Mouse (Mus musculus): Measurements from ENCODE around the gene Tpm4.

- TF ChIP-seq CTCF (IDR thresholded peaks at IDR 0.05; ENCODE audit: low read depth, low read length) (no peak), POLR2AphosphoS5 (IDR thresholded peaks at IDR 0.05; ENCODE audit: insufficient replicate concordance, low read depth, low read length) (no peak), GATA1 (IDR thresholded peaks at IDR 0.05; ENCODE audit: borderline replicate concordance, low read length) (no peak)
Measured at GRCm38 (mm10) chr8:72132891-72133290, 1.9 kb upstream of the Tpm4 start.

All from G1E (cell line).